Mouse (Mus musculus) liver, postnatal 0 days (tissue): ENCODE data around the gene Tmpo.

Experiments used
- CTCF ChIP-seq: sonication (generic); IDR thresholded peaks from 2 replicates; pipeline ENCODE4 v1.5.1; 2016; ENCODE audit warnings: antibody characterized with exemption, low read depth
- EP300 ChIP-seq: IDR thresholded peaks from 2 replicates; pipeline ENCODE4 v1.6.1; 2016; ENCODE audit warnings: antibody characterized with exemption, low read depth, mild to moderate bottlenecking

GRCm38 (mm10) chr10:91229518-91229961 lies 48.4 kb upstream of the Tmpo start:
- no peak for TF ChIP-seq CTCF
- TF ChIP-seq EP300: no peak
